Mouse (Mus musculus): Measurements from ENCODE around the gene Lin52. TPM values are rescaled to one million over a fixed set of nuclear protein-coding genes. Genes with fewer than 3 reads are reported as not detected.

The Lin52 gene
- polyA plus RNA-seq, 1 experiment from 2014 or later: 36.1 TPM

- Histone ChIP-seq H3K4me1 (replicated peaks) (no peaks in the 10 kb centered on the region), H3K4me3 (no peak overlapping the region), H3K27ac (no peak overlapping the region), H3K27me3 (0 out of 2 replicates have a peak, but pooled peaks cover 12% of the 10 kb centered on the region), H3K4me2 (no peak overlapping the region), H3K36me3 (peaks cover 7% of the 10 kb centered on the region), H3K9me3 (no peaks in the 10 kb centered on the region), H3K9ac (no peak overlapping the region)
- WGBS: 77% methylated on average over 4 of the region's 4 CpGs
- ATAC-seq (ENCODE audit: low FRiP score): no peak
Observed at GRCm38 (mm10) chr12:84442526-84442925, 8.7 kb upstream of the Lin52 start.

- Histone ChIP-seq H3K4me1 (replicated peaks) (peaks cover 15% of the 10 kb centered on the region), H3K27ac (no peak overlapping the region), H3K9ac (no peak overlapping the region), H3K27me3 (peaks cover 23% of the 10 kb centered on the region), H3K4me3 (no peak overlapping the region), H3K36me3 (no peaks in the 10 kb centered on the region), H3K9me3 (no peaks in the 10 kb centered on the region), H3K4me2 (no peak overlapping the region)
- WGBS: 74% methylated on average over 1 of the region's 1 CpGs
- ATAC-seq (ENCODE audit: low FRiP score): no peak
Observed at GRCm38 (mm10) chr12:84447386-84447785, 3.8 kb upstream of the Lin52 start.

GRCm38 (mm10) chr12:84448181-84448580 is 3.0 kb upstream of the Lin52 start:
- peaks cover 23% of the 10 kb centered on the region for H3K27me3 ChIP-seq
- 86% methylated on average over 6 of the region's 6 CpGs for WGBS

GRCm38 (mm10) chr12:84449887-84450286 is 1.3 kb upstream of the Lin52 start:
- H3K4me3 ChIP-seq: peak overlapping the region; percentile 80
- peak overlapping the region; percentile 98 for H3K4me2 ChIP-seq
- H3K9ac ChIP-seq: 0 out of 2 replicates have a peak overlapping the region, but pooled peaks have one; percentile 77
- WGBS: 51% methylated on average over 10 of the region's 10 CpGs
- no peaks in the 10 kb centered on the region for H3K9me3 ChIP-seq
- peaks cover 23% of the 10 kb centered on the region for H3K27me3 ChIP-seq
- no peaks in the 10 kb centered on the region for H3K36me3 ChIP-seq
- H3K4me1 ChIP-seq (replicated peaks): peaks cover 23% of the 10 kb centered on the region
- H3K27ac ChIP-seq: no peak overlapping the region
- ATAC-seq (ENCODE audit: low FRiP score): no peak

More at GRCm38 (mm10) chr12:84448181-84448580, 3.0 kb upstream of the Lin52 start:
- no peaks in the 10 kb centered on the region for H3K36me3 ChIP-seq
- no peak overlapping the region for H3K9ac ChIP-seq
- no peak overlapping the region for H3K4me2 ChIP-seq
- H3K4me3 ChIP-seq: no peak overlapping the region
- no peaks in the 10 kb centered on the region for H3K9me3 ChIP-seq
- no peak for ATAC-seq (ENCODE audit: low FRiP score)
- H3K27ac ChIP-seq: no peak overlapping the region
- peaks cover 23% of the 10 kb centered on the region for H3K4me1 ChIP-seq (replicated peaks)

- H3K36me3 ChIP-seq: no peaks in the 10 kb centered on the region
- H3K9ac ChIP-seq: peak overlapping the region; percentile 77
- ATAC-seq (ENCODE audit: low FRiP score): no peak
- H3K9me3 ChIP-seq: no peaks in the 10 kb centered on the region
- peaks cover 23% of the 10 kb centered on the region for H3K27me3 ChIP-seq
- H3K27ac ChIP-seq: peak overlapping the region; percentile 82
- peak overlapping the region; percentile 80 for H3K4me3 ChIP-seq
- H3K4me2 ChIP-seq: peak overlapping the region; percentile 98
- peaks cover 23% of the 10 kb centered on the region for H3K4me1 ChIP-seq (replicated peaks)
- WGBS: 0% methylated on average over 6 of the region's 6 CpGs
Observed at GRCm38 (mm10) chr12:84450351-84450717, 888 bp upstream of the Lin52 start.

- no peak for ATAC-seq (ENCODE audit: low FRiP score)
- Histone ChIP-seq H3K27ac (peak overlapping the region; percentile 74), H3K9ac (peak overlapping the region; percentile 78), H3K9me3 (no peaks in the 10 kb centered on the region), H3K27me3 (peaks cover 16% of the 10 kb centered on the region), H3K4me2 (peak overlapping the region; percentile 98), H3K4me1 (replicated peaks) (peaks cover 23% of the 10 kb centered on the region), H3K4me3 (peak overlapping the region; percentile 80), H3K36me3 (no peaks in the 10 kb centered on the region)
- 2% methylated on average over 11 of the region's 11 CpGs for WGBS
Observed at GRCm38 (mm10) chr12:84451801-84452200, 579 bp downstream of the Lin52 start.

GRCm38 (mm10) chr12:84456911-84457310 is 5.7 kb downstream of the Lin52 start:
- no peak for ATAC-seq (ENCODE audit: low FRiP score)
- H3K4me1 ChIP-seq (replicated peaks): peaks cover 12% of the 10 kb centered on the region
- H3K27me3 ChIP-seq: no peaks in the 10 kb centered on the region
- H3K36me3 ChIP-seq: peaks cover 31% of the 10 kb centered on the region
- no peak overlapping the region for H3K9ac ChIP-seq
- no peak overlapping the region for H3K4me2 ChIP-seq
- H3K9me3 ChIP-seq: no peaks in the 10 kb centered on the region
- H3K27ac ChIP-seq: no peak overlapping the region
- H3K4me3 ChIP-seq: no peak overlapping the region
- 93% methylated on average over 3 of the region's 3 CpGs for WGBS

- H3K9me3 ChIP-seq: no peaks in the 10 kb centered on the region
- no peaks in the 10 kb centered on the region for H3K27me3 ChIP-seq
- H3K36me3 ChIP-seq: peaks cover 55% of the 10 kb centered on the region
- ATAC-seq (ENCODE audit: low FRiP score): no peak
- H3K4me3 ChIP-seq: no peak overlapping the region
- no peak overlapping the region for H3K4me2 ChIP-seq
- H3K4me1 ChIP-seq (replicated peaks): no peaks in the 10 kb centered on the region
- WGBS: 72% methylated on average over 1 of the region's 1 CpGs
- no peak overlapping the region for H3K9ac ChIP-seq
- H3K27ac ChIP-seq: no peak overlapping the region
Observed at GRCm38 (mm10) chr12:84459845-84460244, 8.6 kb downstream of the Lin52 start.

- Histone ChIP-seq H3K27ac (no peak overlapping the region), H3K4me1 (replicated peaks) (no peaks in the 10 kb centered on the region), H3K9me3 (no peaks in the 10 kb centered on the region), H3K4me2 (no peak overlapping the region), H3K36me3 (peaks cover 56% of the 10 kb centered on the region), H3K4me3 (no peak overlapping the region), H3K27me3 (no peaks in the 10 kb centered on the region), H3K9ac (no peak overlapping the region)
- ATAC-seq (ENCODE audit: low FRiP score): no peak
- 96% methylated on average over 5 of the region's 5 CpGs for WGBS
Observed at GRCm38 (mm10) chr12:84461416-84461815, 10.2 kb downstream of the Lin52 start.

- Histone ChIP-seq H3K27me3 (no peaks in the 10 kb centered on the region), H3K36me3 (peaks cover 50% of the 10 kb centered on the region), H3K4me2 (no peak overlapping the region), H3K9ac (no peak overlapping the region), H3K9me3 (no peaks in the 10 kb centered on the region), H3K4me1 (replicated peaks) (no peaks in the 10 kb centered on the region), H3K27ac (no peak overlapping the region), H3K4me3 (no peak overlapping the region)
- WGBS: 85% methylated on average over 3 of the region's 3 CpGs
- ATAC-seq (ENCODE audit: low FRiP score): no peak
Observed at GRCm38 (mm10) chr12:84462856-84463255, 11.6 kb downstream of the Lin52 start.

- H3K9me3 ChIP-seq: no peaks in the 10 kb centered on the region
- no peaks in the 10 kb centered on the region for H3K4me1 ChIP-seq (replicated peaks)
- no peak overlapping the region for H3K4me2 ChIP-seq
- H3K27ac ChIP-seq: no peak overlapping the region
- H3K36me3 ChIP-seq: peaks cover 21% of the 10 kb centered on the region
- no peak overlapping the region for H3K9ac ChIP-seq
- ATAC-seq (ENCODE audit: low FRiP score): no peak
- no peak overlapping the region for H3K4me3 ChIP-seq
- WGBS: 0% methylated on average over 1 of the region's 1 CpGs
- H3K27me3 ChIP-seq: no peaks in the 10 kb centered on the region
Observed at GRCm38 (mm10) chr12:84468701-84469100, 17.5 kb downstream of the Lin52 start.

- peaks cover 5% of the 10 kb centered on the region; the same call in 1 of the 2 replicates for H3K36me3 ChIP-seq
- no peak overlapping the region for H3K4me2 ChIP-seq
- H3K27ac ChIP-seq: no peak overlapping the region
- 96% methylated on average over 7 of the region's 7 CpGs for WGBS
- peaks cover 42% of the 10 kb centered on the region for H3K27me3 ChIP-seq
- H3K4me1 ChIP-seq (replicated peaks): no peaks in the 10 kb centered on the region
- no peaks in the 10 kb centered on the region for H3K9me3 ChIP-seq
- no peak overlapping the region for H3K4me3 ChIP-seq
- ATAC-seq (ENCODE audit: low FRiP score): no peak
- no peak overlapping the region for H3K9ac ChIP-seq
Observed at GRCm38 (mm10) chr12:84478937-84479336, 27.7 kb downstream of the Lin52 start.

GRCm38 (mm10) chr12:84481251-84481650 is 30.0 kb downstream of the Lin52 start:
- no peak for ATAC-seq (ENCODE audit: low FRiP score)
- H3K4me1 ChIP-seq (replicated peaks): no peaks in the 10 kb centered on the region
- H3K27ac ChIP-seq: no peak overlapping the region
- peaks cover 63% of the 10 kb centered on the region for H3K27me3 ChIP-seq
- H3K4me2 ChIP-seq: no peak overlapping the region
- H3K9ac ChIP-seq: no peak overlapping the region
- no peaks in the 10 kb centered on the region for H3K9me3 ChIP-seq
- peaks cover 2% of the 10 kb centered on the region; the same call in 1 of the 2 replicates for H3K36me3 ChIP-seq
- 70% methylated on average over 2 of the region's 2 CpGs for WGBS
- no peak overlapping the region for H3K4me3 ChIP-seq

Measured in hindbrain, embryonic 13.5 days (tissue).